Mouse (Mus musculus): ENCODE results near the gene Ccl17.

DNA sequence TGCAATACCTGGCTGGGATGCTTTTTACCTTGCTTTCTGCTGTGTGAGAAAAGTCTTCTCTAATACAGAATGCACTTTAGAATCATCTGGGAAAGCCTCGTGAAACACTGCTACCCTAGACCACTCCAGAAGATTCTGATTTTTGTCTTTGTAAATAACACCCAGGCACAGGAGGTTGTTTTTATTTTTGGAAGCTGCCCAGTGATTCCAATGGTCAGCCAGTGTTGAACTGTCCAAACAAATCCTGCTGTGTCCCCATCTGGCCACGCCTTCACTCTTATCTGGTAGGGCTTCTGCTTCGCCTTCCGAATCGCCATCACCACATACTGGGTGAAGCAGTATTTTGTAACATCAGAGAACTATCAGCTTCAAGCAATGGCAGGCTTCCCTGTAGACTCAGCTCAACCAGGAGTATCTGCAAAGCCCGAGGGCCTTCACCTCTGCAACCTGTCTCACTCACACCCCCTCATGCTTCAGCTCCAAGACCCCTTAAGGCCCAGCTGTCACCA, 9.5 kb downstream of the Ccl17 start:
- TF ChIP-seq CTCF (IDR thresholded peaks at IDR 0.05; ENCODE audit: extremely low read depth, insufficient read depth, low read length) = no peak
- no peak for TF ChIP-seq POLR2A (IDR thresholded peaks at IDR 0.05; ENCODE audit: extremely low read depth, insufficient read depth, low read length)
